Mouse (Mus musculus) midbrain, embryonic 12.5 days (tissue): ENCODE measurements at regions not wholly inside any gene's neighbourhood (a gene's known extent, or its start where the extent isn't known, plus 50 kb on each side); places are given as distances from the start of the nearest gene placed in this dataset.
"Not testable (repeated sequence)": the region's sequence is repeated elsewhere in the genome, so short reads cannot be mapped to it uniquely, and the experiment has no call there.

Experiments
- ATAC-seq: fragments of 200-750 bp; cut with Nextera tagmentation; 2 replicates; pipeline ENCODE4 v1.8.0; 2017; ENCODE audit warnings: low read depth, moderate TSS enrichment, moderate library complexity; ENCODE audit not compliant: low FRiP score
- H3K27ac ChIP-seq: fragments of 300-500 bp; sonication (generic); replicated peaks from 2 replicates; pipeline ENCODE4 v1.5.1; 2016; ENCODE audit warnings: mild to moderate bottlenecking
- H3K27me3 ChIP-seq: fragments of 300-500 bp; sonication (generic); 2 replicates; pipeline ENCODE4 v1.6.1; 2016; ENCODE audit warnings: mild to moderate bottlenecking
- H3K36me3 ChIP-seq: fragments of 300-500 bp; sonication (generic); 2 replicates; pipeline ENCODE4 v1.6.1; 2016
- H3K4me1 ChIP-seq: fragments of 300-500 bp; sonication (generic); 2 replicates; pipeline ENCODE4 v1.6.1; 2016
- H3K4me2 ChIP-seq: fragments of 300-500 bp; sonication (generic); replicated peaks from 2 replicates; pipeline ENCODE4 v1.6.1; 2016; ENCODE audit warnings: mild to moderate bottlenecking, moderate library complexity
- H3K4me3 ChIP-seq: fragments of 300-500 bp; sonication (generic); 2 replicates; pipeline ENCODE4 v1.5.1; 2016; ENCODE audit warnings: mild to moderate bottlenecking
- H3K9ac ChIP-seq: fragments of 300-500 bp; sonication (generic); replicated peaks from 2 replicates; pipeline ENCODE4 v1.6.1; 2016; ENCODE audit warnings: mild to moderate bottlenecking, moderate library complexity
- H3K9me3 ChIP-seq: fragments of 300-500 bp; sonication (generic); 2 replicates; pipeline ENCODE4 v1.6.1; 2016; ENCODE audit warnings: mild to moderate bottlenecking
- WGBS: fragments of 180-500 bp; shearing (Covaris S2); methylation state at CpG from one replicate; pipeline ENCODE4 v1.1.7; 2016; 5-methylcytosine and 5-hydroxymethylcytosine counted together

DNA sequence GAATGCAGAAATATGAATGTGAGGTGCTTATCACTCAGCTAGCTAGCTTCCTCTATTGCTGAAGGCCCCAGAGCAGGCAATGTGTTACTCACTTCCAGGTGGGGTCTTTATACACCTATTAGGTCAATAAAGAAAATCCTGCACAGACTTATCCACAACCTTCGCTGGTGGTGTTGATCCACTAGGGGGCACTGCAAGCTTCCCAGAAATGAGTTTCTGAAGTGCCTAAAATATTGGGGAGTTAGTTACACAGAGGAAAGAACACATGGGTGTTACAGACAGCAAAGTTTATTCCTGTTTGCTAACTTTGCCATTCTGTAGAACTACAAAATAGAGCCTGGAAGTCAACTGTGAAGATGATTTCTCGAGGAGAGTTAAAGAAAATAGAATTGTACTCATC is 836.9 kb downstream of the Dad1 start:
- not testable (repeated sequence) for H3K9me3 ChIP-seq, H3K36me3 ChIP-seq, H3K27ac ChIP-seq, H3K4me2 ChIP-seq, ATAC-seq, H3K4me3 ChIP-seq, H3K9ac ChIP-seq, H3K4me1 ChIP-seq, H3K27me3 ChIP-seq
- 77% methylated on average over 2 of the region's 2 CpGs for WGBS

DNA sequence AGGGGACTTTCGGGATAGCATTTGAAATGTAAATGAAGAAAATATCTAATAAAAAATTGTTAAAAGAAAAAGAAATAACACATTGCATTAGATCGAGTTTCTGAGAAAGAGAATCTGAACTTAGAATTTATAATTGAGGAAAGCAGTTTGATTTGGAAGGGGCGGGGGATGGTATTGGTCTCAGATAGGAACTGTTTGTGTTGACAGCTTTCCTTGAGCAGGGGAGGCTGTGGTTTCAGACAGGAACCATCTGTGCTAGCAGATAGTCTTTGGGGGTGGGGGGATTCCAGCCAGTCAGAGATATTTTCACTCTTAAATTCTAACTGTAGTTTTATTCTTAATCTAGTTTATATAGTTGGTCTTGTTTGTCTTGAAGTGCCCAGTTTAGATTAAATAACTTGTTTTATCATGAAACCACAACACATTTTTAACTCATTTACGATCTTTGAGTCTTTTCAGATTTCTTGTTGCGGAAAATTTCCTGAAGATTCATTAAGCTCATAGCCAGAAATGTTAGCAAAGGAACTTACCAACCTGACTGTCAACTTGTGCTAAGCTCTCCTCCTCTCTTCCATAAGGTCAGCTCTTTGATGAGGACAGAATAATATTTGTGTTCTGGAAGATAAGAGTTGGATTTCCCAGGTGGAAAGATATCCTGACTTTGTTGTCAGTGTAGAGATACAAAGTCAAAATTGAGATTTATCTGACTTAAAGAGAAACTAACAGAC is 846.2 kb downstream of the Dad1 start:
- H3K27me3 ChIP-seq, H3K4me2 ChIP-seq, H3K4me3 ChIP-seq, H3K4me1 ChIP-seq, ATAC-seq, H3K36me3 ChIP-seq, H3K9ac ChIP-seq, H3K9me3 ChIP-seq, H3K27ac ChIP-seq: not testable (repeated sequence)
- WGBS, result 95% methylated on average over 2 of the region's 5 CpGs

DNA sequence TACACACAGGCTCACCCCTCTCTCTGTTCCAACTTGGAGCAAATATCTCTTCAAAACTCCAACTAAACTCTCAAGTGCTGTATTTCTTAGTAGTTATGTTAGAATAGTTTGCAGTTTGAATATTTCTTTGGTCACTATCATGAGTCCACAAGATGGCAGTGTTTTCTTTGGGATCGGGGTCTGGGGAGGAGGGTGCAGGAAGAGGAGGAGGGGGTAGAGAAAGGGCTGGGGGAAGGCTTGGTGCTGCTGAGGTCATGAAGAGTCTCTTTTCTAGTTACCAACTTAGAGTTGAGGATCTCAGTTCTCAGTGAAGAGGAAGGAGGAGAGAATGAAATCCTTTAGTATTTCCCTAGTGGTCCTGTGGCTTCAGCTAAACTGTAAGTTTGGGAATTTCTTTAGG is 863.6 kb downstream of the Dad1 start:
- ATAC-seq, H3K9ac ChIP-seq, H3K4me2 ChIP-seq, H3K36me3 ChIP-seq, H3K4me3 ChIP-seq, H3K9me3 ChIP-seq, H3K4me1 ChIP-seq, H3K27ac ChIP-seq, H3K27me3 ChIP-seq: not testable (repeated sequence)
- WGBS, result no CpG with 5 or more reads among the region's 1 CpGs

DNA sequence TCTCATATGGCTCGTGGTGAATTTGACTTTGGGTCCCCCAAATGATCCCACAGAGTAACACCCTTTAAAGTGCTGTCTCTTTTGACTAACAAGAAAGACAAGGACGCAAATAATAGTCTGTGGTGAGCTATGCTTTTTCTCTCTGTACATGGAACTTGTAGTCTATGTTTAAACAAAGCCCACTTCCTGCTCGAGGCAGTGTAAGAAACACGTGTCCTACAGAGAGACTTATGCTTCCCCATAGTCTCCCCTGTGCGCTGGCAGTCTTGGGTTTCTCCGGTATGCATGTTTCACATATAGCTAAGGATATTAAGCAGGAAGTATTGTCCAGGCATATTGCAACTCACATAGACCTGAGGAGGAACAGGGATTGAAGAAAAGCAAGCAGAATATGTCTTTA is 879.0 kb upstream of the Olfr1507 start:
- H3K4me3 ChIP-seq, H3K4me2 ChIP-seq, H3K9ac ChIP-seq, H3K27ac ChIP-seq, H3K36me3 ChIP-seq, H3K9me3 ChIP-seq, H3K27me3 ChIP-seq, H3K4me1 ChIP-seq, ATAC-seq: not testable (repeated sequence)
- WGBS, result 84% methylated on average over 5 of the region's 6 CpGs

DNA sequence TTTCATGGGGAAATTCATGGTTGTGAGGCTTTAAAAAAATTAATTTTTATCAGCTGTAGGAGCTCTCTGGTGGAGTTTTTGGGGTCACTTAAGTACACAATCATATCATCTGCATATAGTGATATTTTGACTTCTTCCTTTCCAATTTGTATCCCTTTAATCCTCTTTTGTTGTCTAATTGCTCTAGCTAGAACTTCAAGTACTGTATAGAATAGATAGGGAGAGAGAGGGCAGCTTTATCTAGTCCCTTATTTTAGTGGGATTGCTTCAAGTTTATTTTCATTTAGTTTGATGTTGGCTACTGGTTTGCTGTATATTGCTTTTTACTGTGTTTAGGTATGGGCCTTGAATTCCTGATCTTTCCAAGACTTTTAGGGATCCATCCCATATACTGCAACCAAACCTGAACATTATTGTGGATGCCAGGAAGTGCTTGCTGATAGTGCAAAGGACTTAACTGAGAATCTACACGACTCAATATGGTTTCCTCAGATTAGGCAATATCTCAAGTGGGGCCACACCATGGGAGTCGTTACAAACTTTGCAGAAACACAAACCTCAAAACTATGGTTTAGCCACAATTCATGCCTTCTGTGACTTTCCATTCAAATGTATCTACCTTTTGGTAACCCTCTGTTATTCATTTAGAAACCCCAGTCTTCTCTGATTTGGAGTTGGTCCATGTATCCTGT is 878.4 kb upstream of the Olfr1507 start:
- H3K27me3 ChIP-seq, H3K4me3 ChIP-seq, H3K9me3 ChIP-seq, ATAC-seq, H3K4me1 ChIP-seq, H3K36me3 ChIP-seq, H3K27ac ChIP-seq, H3K9ac ChIP-seq, H3K4me2 ChIP-seq: not testable (repeated sequence)
- WGBS, result 75% methylated on average over 1 of the region's 2 CpGs

DNA sequence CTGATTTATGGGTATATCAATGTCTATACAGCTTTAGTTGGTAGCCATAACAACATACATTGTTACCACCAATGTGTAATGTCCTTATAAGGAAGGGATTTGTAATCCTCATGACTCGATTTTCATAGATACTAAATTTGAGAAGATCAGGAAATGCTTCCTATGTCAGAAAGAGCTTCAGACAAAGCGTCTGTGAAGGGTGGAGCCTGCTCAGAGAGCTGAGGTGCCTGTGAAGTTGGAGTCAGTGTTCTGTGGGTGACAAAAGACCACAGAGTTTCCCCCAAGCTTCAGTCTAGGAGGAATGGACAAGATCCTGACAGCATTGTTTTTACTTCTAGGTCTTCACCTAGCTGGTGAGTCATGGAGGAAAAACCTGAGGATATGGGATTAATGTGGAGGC is 874.2 kb upstream of the Olfr1507 start:
- WGBS, result 63% methylated on average over 2 of the region's 2 CpGs
- ATAC-seq, result no peak
- H3K4me3 ChIP-seq, result no peak overlapping the region
- H3K4me2 ChIP-seq, result no peak overlapping the region
- H3K27me3 ChIP-seq, result no peaks in the 10 kb centered on the region
- no peaks in the 10 kb centered on the region for H3K4me1 ChIP-seq
- H3K9ac ChIP-seq, result no peak overlapping the region
- H3K36me3 ChIP-seq, result no peaks in the 10 kb centered on the region
- H3K9me3 ChIP-seq, result no peaks in the 10 kb centered on the region
- H3K27ac ChIP-seq, result no peak overlapping the region

- ATAC-seq, H3K36me3 ChIP-seq, H3K4me1 ChIP-seq, H3K27me3 ChIP-seq, H3K9ac ChIP-seq, H3K4me2 ChIP-seq, H3K27ac ChIP-seq, H3K4me3 ChIP-seq, H3K9me3 ChIP-seq: not testable (repeated sequence)
- 75% methylated on average over 1 of the region's 1 CpGs for WGBS
These were observed 871.9 kb upstream of the Olfr1507 start for GRCm38 (mm10) chr14:53367420-53367819.

DNA sequence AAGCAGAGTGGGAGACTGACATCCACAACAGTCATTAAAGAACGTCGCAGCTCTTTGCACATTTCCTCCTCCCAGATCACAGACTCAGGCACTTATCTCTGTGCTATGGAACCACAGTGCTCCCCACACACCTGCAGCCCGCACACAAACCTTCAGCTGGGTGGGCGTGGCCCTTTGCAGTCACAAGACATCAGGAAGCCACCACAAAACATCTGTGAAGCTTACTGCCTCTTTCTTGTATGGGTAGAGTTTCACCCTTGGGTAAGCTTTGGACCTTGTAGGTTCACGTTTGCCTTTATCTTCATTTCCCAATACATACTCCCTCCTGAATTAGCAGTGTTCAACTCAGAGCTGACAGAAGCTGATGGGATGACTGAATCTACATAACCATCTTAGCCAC is 868.4 kb upstream of the Olfr1507 start:
- 86% methylated on average over 5 of the region's 5 CpGs for WGBS
- H3K27me3 ChIP-seq, H3K9ac ChIP-seq, H3K9me3 ChIP-seq, H3K4me1 ChIP-seq, ATAC-seq, H3K4me2 ChIP-seq, H3K36me3 ChIP-seq, H3K27ac ChIP-seq, H3K4me3 ChIP-seq: not testable (repeated sequence)

- H3K4me1 ChIP-seq, H3K4me3 ChIP-seq, H3K27ac ChIP-seq, H3K9ac ChIP-seq, H3K9me3 ChIP-seq, ATAC-seq, H3K36me3 ChIP-seq, H3K27me3 ChIP-seq, H3K4me2 ChIP-seq: not testable (repeated sequence)
- 62% methylated on average over 2 of the region's 2 CpGs for WGBS
These were observed 866.5 kb upstream of the Olfr1507 start for GRCm38 (mm10) chr14:53362054-53362453.

DNA sequence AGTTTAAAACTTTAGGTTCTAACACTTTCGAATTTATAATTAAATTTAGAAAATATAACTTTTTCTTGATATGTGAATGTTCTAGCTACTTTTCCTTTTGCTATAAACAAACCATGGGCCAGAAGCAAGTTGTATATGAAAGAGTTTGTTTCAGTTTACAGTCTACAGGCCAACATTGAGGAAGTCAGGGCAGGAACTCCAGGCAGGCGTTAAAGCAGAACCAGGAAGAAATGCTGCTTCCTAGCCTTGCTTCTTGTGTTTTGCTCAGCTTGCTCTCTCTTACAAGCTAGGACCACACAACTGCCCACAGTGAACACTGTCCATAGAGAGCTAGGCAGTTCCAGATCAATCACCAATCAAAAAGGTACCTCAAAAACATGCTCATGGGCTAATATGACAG is 861.9 kb upstream of the Olfr1507 start:
- not testable (repeated sequence) for H3K9ac ChIP-seq, H3K4me1 ChIP-seq, H3K36me3 ChIP-seq, H3K4me2 ChIP-seq, H3K27me3 ChIP-seq, H3K27ac ChIP-seq, H3K4me3 ChIP-seq, H3K9me3 ChIP-seq, ATAC-seq
- WGBS, result 71% methylated on average over 1 of the region's 2 CpGs

- H3K36me3 ChIP-seq, ATAC-seq, H3K9ac ChIP-seq, H3K9me3 ChIP-seq, H3K27me3 ChIP-seq, H3K4me1 ChIP-seq, H3K4me2 ChIP-seq, H3K4me3 ChIP-seq, H3K27ac ChIP-seq: not testable (repeated sequence)
- WGBS, result no CpG with 5 or more reads among the region's 1 CpGs
These were observed 861.2 kb upstream of the Olfr1507 start for GRCm38 (mm10) chr14:53356783-53357182.

DNA sequence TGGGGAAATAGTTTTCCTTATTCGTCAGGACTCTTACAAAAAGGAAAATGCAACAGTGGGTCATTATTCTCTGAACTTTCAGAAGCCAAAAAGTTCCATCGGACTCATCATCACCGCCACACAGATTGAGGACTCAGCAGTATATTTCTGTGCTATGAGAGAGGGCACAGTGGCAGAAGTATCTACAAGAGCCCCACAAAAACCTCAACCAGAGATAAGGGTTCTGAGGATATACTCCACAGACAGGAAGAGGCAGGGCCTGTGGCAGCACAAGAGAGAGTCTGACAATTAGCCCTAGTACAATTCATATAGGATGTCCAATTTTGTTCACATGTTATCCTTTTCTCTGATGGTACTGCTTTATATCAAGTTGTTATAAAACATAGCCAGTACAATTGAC is 855.9 kb upstream of the Olfr1507 start:
- H3K4me2 ChIP-seq, H3K4me1 ChIP-seq, H3K27me3 ChIP-seq, H3K27ac ChIP-seq, ATAC-seq, H3K36me3 ChIP-seq, H3K9ac ChIP-seq, H3K4me3 ChIP-seq, H3K9me3 ChIP-seq: not testable (repeated sequence)
- WGBS, result 86% methylated on average over 3 of the region's 3 CpGs

GRCm38 (mm10) chr14:53350780-53351179 is 855.2 kb upstream of the Olfr1507 start:
- H3K27ac ChIP-seq, H3K4me2 ChIP-seq, H3K4me1 ChIP-seq, ATAC-seq, H3K36me3 ChIP-seq, H3K9ac ChIP-seq, H3K9me3 ChIP-seq, H3K27me3 ChIP-seq, H3K4me3 ChIP-seq: not testable (repeated sequence)
- WGBS, result 88% methylated on average over 1 of the region's 1 CpGs
